Mouse (Mus musculus): ENCODE data around the gene Rimklb. TPM values are rescaled to one million over a fixed set of nuclear protein-coding genes. Genes with fewer than 3 reads are reported as not detected.

Rimklb gene
- polyA plus RNA-seq, 1 experiment from 2014 or later: 89.6 TPM

Other genes starting within 250 kb of the Rimklb start
- 0.27 TPM in 1 of 2 replicates, not detected in the other for gene Klrg1, start 215.9 kb downstream of the Rimklb start, polyA plus RNA-seq (2016; fragmentation: Nextera tagmentation; extraction: Ambion mirVana)
- gene M6pr, start 190.0 kb downstream of the Rimklb start, polyA plus RNA-seq (2016; fragmentation: Nextera tagmentation; extraction: Ambion mirVana): 67.9 and 73.6 TPM in 2 replicates
- gene Phc1, start 158.2 kb downstream of the Rimklb start, polyA plus RNA-seq (2016; fragmentation: Nextera tagmentation; extraction: Ambion mirVana): 31.0 and 35.6 TPM in 2 replicates
- gene Mfap5, start 7.1 kb upstream of the Rimklb start, polyA plus RNA-seq (2016; fragmentation: Nextera tagmentation; extraction: Ambion mirVana): 1.6 and 2.1 TPM in 2 replicates
- 0.08 and 0.29 TPM in 2 replicates for gene Aicda, start 55.0 kb upstream of the Rimklb start, polyA plus RNA-seq (2016; fragmentation: Nextera tagmentation; extraction: Ambion mirVana)
- 1.2 and 2.1 TPM in 2 replicates for gene Apobec1, start 103.7 kb upstream of the Rimklb start, polyA plus RNA-seq (2016; fragmentation: Nextera tagmentation; extraction: Ambion mirVana)
- not detected in 2 replicates for gene Gdf3, start 111.3 kb upstream of the Rimklb start, polyA plus RNA-seq (2016; fragmentation: Nextera tagmentation; extraction: Ambion mirVana)
- gene Dppa3, start 127.6 kb upstream of the Rimklb start, polyA plus RNA-seq (2016; fragmentation: Nextera tagmentation; extraction: Ambion mirVana): not detected in 2 replicates
- gene Nanog, start 208.7 kb upstream of the Rimklb start, polyA plus RNA-seq (2016; fragmentation: Nextera tagmentation; extraction: Ambion mirVana): 0.09 and 0.17 TPM in 2 replicates

Data from neural tube, embryonic 12.5 days (tissue).